Mouse (Mus musculus) adrenal gland, adult (tissue): ENCODE data around the gene Nsmce1.

Experiments
- DNase-seq, 2 experiments: peaks; one replicate each; pipeline ENCODE4 v3.0.0; 2022 to 2023; ENCODE audit warnings: low spot score in 1 of 2; ENCODE audit not compliant: inconsistent age in 2 of 2

Nsmce1 gene

DNA sequence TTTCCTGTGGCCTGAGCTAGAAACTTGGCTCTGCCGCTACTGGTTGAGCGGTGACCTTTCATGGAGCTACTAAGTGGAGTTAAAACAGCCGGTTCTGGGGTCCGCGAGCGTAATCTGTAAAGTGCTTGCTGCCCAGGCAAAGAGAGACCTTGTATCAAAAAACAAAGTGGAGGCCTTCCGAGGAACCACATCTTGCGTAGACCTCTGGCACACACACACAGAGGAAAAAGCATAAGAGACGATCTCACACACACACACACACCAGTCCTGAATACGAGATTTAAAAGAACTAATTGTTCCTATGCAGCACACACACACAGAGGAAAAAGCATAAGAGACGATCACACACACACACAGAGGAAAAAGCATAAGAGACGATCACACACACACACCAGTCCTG is 364 bp upstream of the Nsmce1 start:
- DNase-seq: no peak

GRCm38 (mm10) chr7:125489636-125490035 is 1.8 kb downstream of the Nsmce1 start:
- no peak for DNase-seq

DNA sequence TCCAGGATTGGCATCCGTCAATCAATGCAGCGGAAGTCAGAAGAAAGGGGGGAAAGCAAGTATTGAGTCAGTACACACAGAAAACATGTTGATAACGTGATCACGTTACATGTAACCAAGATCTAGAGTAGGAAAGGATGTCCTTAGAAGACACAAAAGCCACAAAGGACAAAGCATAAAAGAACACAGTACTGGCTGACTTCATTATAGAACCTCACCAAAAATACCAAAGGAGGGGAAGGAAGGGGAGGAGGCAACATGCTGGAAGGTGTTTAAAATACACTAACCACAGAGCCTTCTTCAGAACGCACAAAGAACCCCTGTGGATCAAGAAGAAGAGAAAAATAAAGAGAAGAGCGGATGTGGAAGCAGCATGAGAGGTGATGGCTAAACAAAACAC is 2.7 kb downstream of the Nsmce1 start:
- DNase-seq: no peak

DNA sequence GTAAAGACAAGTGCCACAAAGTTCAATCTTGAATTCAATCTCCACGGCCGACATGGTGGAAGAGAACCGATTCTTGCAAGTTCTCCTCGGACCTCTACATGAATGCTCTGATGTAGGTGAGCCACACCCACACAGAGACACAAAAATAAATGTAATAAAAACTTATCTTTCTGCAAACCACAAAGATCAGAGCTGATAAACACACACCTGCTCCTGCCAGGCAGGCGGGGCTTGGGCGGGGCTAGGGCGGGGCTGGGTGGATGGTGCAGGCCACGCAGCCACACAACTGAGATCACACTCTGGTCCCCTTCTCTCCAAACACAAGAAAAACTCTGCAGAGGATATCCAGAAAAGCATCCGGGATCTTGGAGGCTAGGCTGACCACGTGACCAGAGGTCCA is 4.3 kb downstream of the Nsmce1 start:
- no peak for DNase-seq

DNA sequence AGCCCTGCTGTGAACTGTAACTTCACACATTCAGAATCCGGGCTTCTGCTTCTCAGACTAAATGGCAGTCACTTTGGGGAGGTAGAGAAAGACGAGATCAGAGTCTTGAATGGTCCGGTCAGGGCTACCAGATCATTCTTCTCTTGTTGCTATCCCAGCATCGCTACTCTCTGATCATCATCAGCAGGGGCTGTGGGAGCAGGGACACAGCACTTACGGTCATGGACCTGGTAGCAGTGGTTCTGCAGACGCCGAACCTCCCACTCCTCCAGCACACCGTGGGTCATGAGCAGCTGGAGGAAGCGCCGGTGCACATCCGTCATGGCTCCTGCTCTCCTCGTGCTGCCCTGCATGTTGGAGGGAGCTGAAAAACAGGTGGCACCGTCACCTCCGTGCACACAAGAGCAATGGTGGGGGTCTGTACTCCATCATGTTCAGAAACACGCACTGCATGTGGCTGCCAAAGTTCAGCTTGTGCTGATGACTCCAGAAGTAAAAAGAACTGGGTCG is 5.2 kb downstream of the Nsmce1 start:
- DNase-seq: no peak

- DNase-seq: no peak
These were observed 6.6 kb downstream of the Nsmce1 start for GRCm38 (mm10) chr7:125484791-125485190.

DNA sequence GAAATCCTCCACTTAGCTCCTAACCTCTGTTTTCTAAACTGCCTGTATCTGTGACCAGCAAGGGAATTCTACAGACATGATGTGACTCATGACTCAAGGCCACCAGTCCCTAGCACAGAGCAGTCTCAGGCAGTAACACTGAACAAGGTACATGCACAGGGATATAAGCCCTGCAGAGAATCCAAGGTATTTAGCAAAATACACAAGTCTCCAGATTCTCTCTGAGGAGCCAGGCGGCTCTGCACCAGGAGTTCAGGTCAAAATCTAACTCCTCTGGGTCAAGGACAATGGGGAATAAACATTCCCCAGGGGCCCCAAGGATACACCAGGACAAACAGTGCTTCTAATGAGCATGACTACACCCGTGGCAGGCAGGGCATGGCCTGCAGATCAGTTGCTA is 8.5 kb downstream of the Nsmce1 start:
- DNase-seq: peak; percentile 62 to 86

- no peak for DNase-seq
These were observed 9.1 kb downstream of the Nsmce1 start for GRCm38 (mm10) chr7:125482339-125482738.

DNA sequence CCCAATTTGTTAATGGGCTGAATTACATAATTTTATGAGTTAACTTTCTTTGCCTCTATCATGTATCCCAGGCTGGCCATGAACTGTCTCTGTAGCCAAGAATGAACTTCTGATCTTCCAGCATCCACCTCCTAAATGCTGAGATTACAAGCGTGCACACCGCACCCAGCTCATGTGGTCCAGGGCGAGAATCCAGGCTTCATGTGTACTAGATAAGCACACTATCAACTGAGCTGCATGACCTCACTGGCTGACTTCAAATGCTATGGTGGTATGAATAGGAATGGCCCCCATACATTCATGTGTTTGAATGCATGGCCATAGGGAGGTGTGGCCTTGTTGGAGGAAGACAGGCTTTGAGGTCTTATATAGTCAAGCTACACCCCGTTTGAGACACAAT is 10.9 kb downstream of the Nsmce1 start:
- no peak for DNase-seq

DNA sequence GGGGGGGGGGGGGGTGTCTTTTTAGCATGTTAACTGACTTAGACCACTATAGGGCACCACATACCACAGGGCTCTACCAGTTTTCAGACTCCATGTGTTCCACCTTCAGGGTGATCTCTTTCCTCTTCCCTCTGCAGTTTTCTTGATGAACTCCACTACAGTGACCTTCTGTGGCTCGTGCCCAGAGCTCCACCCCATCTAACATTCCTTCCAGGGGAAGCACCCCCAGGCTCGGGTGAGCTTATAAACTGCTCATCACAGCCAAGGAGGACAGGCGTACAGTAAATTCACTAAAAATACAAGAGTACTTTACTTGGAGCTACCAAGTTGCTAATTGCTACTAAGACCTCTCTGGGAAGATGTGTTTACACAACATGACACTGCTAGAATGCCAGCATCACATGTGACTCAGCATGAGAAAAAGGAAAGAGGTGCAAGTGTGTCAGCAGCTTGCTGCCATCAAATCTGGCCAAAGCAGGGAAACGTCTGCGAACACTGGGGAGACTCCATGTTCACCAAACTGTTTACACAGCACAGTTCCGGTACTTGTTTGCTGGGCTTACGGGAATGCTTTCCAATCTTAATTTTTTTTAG is 12.9 kb downstream of the Nsmce1 start:
- DNase-seq: peak; percentile 55 to 84

DNA sequence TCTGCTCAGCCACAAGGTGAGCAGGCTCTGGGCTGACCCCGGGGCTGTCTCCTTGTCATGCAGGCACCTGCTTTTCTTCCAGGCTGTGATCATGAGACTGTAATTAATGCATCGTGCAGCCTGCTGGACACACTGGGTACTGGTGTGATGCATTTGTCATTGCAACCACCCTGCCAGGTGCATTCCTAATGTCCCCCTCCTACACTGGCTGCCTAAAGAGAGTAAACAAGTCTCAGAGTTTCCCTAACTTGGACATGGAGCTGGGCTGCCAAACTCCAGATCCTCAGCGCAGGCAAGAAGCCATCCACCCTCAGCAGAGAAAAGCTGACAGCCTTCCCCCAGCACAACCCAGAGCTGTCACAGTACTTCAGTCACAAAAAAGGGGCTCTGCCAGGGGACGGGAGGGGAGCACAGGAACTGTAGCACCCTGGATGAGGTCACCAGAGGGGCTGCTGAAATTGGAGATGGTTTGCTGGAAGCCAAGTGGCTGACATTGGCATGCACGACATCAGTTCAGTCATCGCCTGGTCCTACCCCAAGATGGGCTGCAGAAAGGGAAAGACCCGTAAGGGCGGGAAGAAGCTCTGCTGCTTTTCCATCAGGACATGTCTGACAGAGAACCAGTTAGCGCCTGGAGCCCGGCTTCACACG is 15.7 kb downstream of the Nsmce1 start:
- DNase-seq: no peak

DNA sequence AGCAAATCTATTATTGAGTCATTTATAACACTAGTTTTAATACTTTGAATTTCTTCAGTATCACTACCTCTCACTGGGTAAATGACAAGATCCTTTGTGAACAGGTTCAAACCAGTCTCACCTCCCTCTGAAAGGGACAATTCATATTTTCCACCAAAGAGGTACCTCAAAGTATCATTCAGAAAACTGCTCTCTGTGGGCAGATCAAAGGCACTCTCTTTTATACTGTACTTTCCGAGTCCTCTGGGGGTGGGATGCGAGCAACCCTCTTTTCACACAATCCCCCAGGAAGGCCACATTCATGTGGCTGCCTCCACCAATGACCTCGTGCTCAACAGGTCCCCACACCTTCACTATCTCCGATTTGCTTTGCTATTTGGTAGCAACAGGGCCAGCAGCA is 16.9 kb downstream of the Nsmce1 start:
- DNase-seq: no peak

GRCm38 (mm10) chr7:125471991-125472741 is 19.2 kb downstream of the Nsmce1 start:
- DNase-seq: peak; percentile 83 to 94

GRCm38 (mm10) chr7:125470901-125471300 is 20.5 kb downstream of the Nsmce1 start:
- DNase-seq: no peak

DNA sequence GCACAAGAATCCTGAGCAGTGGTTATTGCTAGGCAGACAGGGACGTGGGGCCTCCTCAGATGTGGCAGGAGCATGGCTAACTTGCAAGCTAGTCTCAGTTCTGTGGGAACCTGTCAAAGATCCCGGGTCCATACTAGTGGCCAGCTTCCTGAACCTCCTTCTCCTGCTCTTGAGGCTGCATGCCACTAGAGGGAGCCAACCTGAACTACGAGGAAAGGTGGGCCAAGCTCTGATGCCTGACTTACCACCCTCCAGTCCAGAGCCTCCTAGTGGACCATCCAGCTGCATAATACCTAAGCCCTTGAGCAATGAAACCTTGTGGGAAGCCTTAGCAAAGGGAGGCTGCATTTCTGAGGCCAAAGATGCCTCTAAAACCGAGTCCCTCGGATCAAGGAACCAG is 21.5 kb downstream of the Nsmce1 start:
- peak; percentile 68 to 89 for DNase-seq

DNA sequence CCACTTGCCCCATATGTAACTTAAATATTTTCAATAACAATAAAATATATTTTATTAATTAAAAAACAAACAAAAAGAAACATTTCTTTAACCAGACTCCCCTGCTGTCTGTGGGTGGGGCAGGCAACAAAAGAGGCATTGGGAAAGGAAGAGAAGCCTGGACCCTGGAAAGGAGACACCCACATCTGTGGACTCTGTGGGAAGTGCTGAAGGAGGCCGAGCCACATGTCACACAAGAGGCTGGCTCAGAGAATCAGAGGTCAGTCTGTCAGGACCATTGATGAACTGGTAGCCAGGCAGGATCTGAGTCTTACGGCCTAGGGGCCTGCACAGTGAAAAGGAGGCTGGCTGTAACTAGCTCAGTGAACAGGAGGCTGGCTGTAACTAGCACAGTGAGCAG is 29.2 kb downstream of the Nsmce1 start:
- no peak for DNase-seq

DNA sequence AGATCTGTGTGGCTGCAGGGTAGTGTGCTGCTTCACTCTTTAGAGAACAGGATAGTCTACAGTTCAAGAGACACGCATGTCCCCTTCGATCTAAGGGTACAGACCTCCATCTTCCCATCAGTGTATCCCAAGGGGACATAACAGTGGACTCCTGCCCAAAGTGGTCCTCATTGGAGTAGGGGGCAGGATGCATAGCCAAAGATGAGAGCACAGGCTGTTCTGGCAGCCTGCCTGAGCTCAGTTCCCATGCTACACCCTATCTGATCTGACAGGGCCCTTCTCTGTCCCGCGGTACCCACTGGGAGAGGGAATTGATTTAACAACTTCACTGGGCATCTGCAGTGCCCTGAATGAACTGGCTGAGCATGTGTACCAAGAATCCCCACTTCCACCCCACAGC is 37.7 kb downstream of the Nsmce1 start:
- no peak for DNase-seq

- DNase-seq: no peak
These were observed 40.3 kb downstream of the Nsmce1 start for GRCm38 (mm10) chr7:125451078-125451477.

DNA sequence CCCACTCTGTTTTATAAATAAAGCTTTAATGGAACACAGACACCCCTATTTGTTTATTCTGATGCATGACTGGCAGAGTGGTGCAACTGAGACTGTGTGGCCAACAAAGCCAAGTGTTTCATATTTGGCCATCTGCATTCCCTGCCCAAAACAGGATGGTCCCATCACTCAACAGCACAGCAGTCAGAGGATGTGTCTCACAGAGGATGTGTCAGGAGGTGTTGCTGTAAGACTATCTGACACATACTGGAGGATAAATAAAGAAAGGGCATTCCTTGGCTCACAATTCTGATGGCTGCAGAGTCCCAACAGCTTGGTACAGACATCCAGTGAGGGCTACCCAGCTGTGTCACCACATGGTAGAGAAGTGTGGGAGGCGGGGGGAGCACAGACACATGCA is 40.7 kb downstream of the Nsmce1 start:
- DNase-seq: no peak

- peak; percentile 95 to 98 for DNase-seq
These were observed 46.7 kb downstream of the Nsmce1 start, which contains the start of gene Kdm8 for GRCm38 (mm10) chr7:125444464-125445401. Gene Kdm8, plus strand, starts transcription at chr7:125444676.

DNA sequence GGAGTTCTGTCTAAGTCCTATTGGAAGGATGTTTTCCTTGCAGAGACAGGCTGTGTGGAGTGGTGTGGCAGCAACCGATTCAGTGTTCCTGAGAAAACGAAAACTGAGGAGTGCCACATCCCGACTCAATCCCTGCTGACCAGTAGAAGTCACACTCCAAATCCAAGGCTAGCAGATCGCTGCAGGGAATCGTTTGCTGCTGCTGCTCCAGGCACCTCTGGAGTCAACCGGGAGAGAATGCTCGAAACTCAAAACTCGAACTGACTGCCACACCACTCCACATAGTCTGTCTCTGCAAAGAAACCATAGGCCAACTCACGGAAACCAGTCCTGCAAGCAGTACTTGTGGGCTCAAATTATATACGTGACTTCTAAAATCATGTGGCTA is 47.3 kb downstream of the Nsmce1 start:
- DNase-seq: peak in 1 of 2 experiments; percentile 39
